Mouse (Mus musculus) heart, embryonic 15.5 days (tissue): ENCODE measurements around the gene Wnt4. TPM values are rescaled to one million over a fixed set of nuclear protein-coding genes. Genes with fewer than 3 reads are reported as not detected.

Source experiments
- ATAC-seq: fragments of 200-750 bp; cut with Nextera tagmentation; replicated peaks from 2 replicates; pipeline ENCODE4 v1.8.0; 2017; ENCODE audit warnings: low read depth, moderate TSS enrichment; ENCODE audit not compliant: insufficient number of reproducible peaks, insufficient read depth, low FRiP score
- H3K27ac ChIP-seq: fragments of 300-500 bp; sonication (generic); 2 replicates; pipeline ENCODE4 v1.5.1; 2015; ENCODE audit warnings: mild to moderate bottlenecking, inconsistent platforms
- H3K27me3 ChIP-seq: fragments of 300-500 bp; sonication (generic); 2 replicates; pipeline ENCODE4 v1.6.1; 2015; ENCODE audit warnings: inconsistent platforms
- H3K36me3 ChIP-seq: fragments of 300-500 bp; sonication (generic); 2 replicates; pipeline ENCODE4 v1.6.1; 2015; ENCODE audit warnings: mild to moderate bottlenecking, inconsistent platforms
- H3K4me1 ChIP-seq: fragments of 300-500 bp; sonication (generic); replicated peaks from 2 replicates; pipeline ENCODE4 v1.6.1; 2015; ENCODE audit warnings: inconsistent platforms
- H3K4me2 ChIP-seq: fragments of 300-500 bp; sonication (generic); 2 replicates; pipeline ENCODE4 v1.6.1; 2015; ENCODE audit warnings: inconsistent platforms, mild to moderate bottlenecking, moderate library complexity
- H3K4me3 ChIP-seq: fragments of 300-500 bp; sonication (generic); 2 replicates; pipeline ENCODE4 v1.5.1; 2015; ENCODE audit warnings: mild to moderate bottlenecking, inconsistent platforms
- H3K9ac ChIP-seq: fragments of 300-500 bp; sonication (generic); 2 replicates; pipeline ENCODE4 v1.6.1; 2015; ENCODE audit warnings: mild to moderate bottlenecking, inconsistent platforms
- H3K9me3 ChIP-seq: fragments of 300-500 bp; sonication (generic); replicated peaks from 2 replicates; pipeline ENCODE4 v1.6.1; 2016; ENCODE audit warnings: inconsistent platforms
- WGBS: fragments of 180-500 bp; shearing (Covaris S2); methylation state at CpG from one replicate; pipeline ENCODE4 v1.1.7; 2015; ENCODE audit warnings: mixed read lengths; 5-methylcytosine and 5-hydroxymethylcytosine counted together
- polyA plus RNA-seq: library from polyadenylated mRNA; unstranded; fragments of >200 nt; fragmentation: Nextera tagmentation; extraction: Ambion mirVana; gene quantifications from 2 replicates; pipeline ENCODE4 v1.2.1, GENCODE M21; 2015

The Wnt4 gene
- polyA plus RNA-seq, 1 experiment from 2014 or later: 1.7 TPM

DNA sequence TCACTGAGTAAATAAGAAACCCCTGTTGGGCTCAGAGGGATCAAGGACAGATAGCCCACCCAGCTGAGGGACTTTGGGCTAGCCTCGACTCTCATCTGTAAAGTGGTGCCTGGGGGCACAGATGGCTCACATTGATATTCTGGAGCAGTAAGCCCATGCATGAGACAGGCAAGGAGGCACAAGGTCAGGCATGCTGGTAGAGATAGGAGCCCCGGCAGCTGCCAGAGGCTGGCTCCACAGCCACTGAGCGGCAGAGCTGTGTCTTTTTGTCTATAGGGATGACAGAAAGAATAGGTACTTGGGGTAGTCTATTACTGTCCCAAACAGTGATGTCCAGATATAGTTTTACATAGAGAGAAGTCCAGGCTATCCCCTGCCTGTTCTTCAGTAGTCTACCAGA is 4.0 kb downstream of the Wnt4 start:
- Histone ChIP-seq H3K27ac (no peak overlapping the region), H3K9ac (no peak overlapping the region), H3K36me3 (no peaks in the 10 kb centered on the region), H3K4me1 (peaks cover 35% of the 10 kb centered on the region), H3K4me2 (no peak overlapping the region), H3K4me3 (no peak overlapping the region), H3K27me3 (peaks cover 86% of the 10 kb centered on the region), H3K9me3 (no peaks in the 10 kb centered on the region)
- 66% methylated on average over 3 of the region's 3 CpGs for WGBS
- no peak for ATAC-seq

DNA sequence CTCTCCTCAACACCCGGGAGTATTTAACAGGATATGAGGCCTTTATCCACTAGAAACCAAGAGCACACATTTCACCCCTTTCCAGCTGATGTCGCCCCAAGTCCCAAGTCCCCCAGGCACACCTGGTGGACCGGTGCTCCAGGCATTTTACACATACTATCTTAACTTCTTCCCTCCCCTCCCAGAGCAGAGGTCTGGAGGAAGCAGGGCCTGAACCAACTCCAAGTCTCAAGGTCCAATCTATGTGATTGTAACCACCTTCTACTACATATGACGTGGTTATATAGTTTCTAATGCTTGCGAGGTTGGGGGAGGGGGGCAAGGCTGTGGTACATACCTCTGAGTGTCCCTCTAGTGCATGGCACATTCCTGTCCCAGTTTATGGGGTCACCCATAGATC is 4.8 kb downstream of the Wnt4 start:
- Histone ChIP-seq H3K4me3 (no peak overlapping the region), H3K27me3 (peaks cover 79% of the 10 kb centered on the region), H3K36me3 (no peaks in the 10 kb centered on the region), H3K9me3 (no peaks in the 10 kb centered on the region), H3K27ac (peak overlapping the region; percentile 15; the same call in 1 of the 2 replicates), H3K9ac (no peak overlapping the region), H3K4me1 (peaks cover 30% of the 10 kb centered on the region), H3K4me2 (no peak overlapping the region)
- ATAC-seq: no peak
- WGBS: 75% methylated on average over 5 of the region's 5 CpGs

DNA sequence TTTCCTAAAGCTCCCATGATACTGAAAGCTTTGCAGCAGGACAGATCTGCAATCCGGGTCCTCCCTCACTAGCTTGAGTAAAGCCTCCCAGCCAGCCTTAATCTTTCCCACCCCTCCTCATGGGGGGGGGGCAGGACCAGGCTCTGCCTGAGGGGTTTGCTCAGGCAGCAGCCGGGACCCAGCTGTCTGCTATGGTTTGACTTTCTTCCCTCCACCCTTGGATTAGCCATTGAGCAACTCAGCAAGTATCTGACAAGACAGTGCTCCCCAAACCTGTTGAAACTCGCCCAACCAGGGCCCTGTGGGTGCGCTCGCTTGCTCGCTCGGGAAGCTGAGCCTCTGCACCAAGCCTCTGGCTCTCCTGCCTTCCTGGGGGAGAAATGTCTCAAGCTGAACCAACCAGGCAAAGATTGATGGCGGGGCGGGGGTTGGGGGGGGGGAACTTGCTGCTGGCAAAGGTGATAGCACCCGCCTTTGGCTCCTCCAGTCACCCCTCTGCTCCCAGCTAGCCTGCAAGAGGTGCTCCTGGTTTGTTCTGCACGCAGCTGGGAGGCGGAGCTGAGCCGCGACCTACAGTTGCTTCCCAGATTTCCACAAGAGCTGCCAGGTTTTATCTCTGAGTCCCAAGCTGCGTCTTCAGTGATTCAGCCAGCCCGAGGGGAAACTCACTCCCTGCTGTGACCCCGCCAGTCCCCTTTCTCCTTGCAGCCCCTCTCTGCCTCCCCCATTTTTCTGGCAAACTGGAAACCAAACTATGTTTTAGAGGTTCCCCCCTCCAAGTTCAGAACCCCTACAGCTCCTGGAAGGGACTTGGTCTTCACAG is 5.5 kb downstream of the Wnt4 start:
- H3K27me3 ChIP-seq: peaks cover 73% of the 10 kb centered on the region
- no peaks in the 10 kb centered on the region for H3K9me3 ChIP-seq
- peak overlapping the region; percentile 9; the same call in 1 of the 2 replicates for H3K4me2 ChIP-seq
- no peak overlapping the region for H3K4me3 ChIP-seq
- 0 out of 2 replicates have a peak, but pooled peaks have one; percentile 8 for ATAC-seq
- peaks cover 24% of the 10 kb centered on the region for H3K4me1 ChIP-seq
- H3K27ac ChIP-seq: peak overlapping the region; percentile 15; the same call in 1 of the 2 replicates
- 14% methylated on average over 17 of the region's 17 CpGs for WGBS
- no peaks in the 10 kb centered on the region for H3K36me3 ChIP-seq
- no peak overlapping the region; the same call in 1 of the 2 replicates for H3K9ac ChIP-seq

DNA sequence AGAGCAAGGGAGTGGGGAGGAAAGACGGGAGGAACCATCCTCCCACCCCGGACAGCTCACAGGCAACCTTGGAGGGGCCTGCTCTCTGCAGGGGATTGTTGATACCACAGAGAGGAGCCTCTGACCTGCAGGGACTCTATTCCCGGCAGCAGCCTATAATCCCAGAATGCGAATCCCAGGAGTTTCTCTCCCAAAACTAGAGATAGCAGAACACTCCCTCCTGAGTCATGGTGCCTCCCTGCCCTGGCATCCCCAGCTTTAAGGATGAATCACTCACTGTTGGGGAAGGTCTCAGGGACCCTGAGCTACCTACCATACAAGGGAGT is 6.1 kb downstream of the Wnt4 start:
- H3K9me3 ChIP-seq: no peaks in the 10 kb centered on the region
- peaks cover 18% of the 10 kb centered on the region for H3K4me1 ChIP-seq
- 0 out of 2 replicates have a peak overlapping the region, but pooled peaks have one; percentile 9 for H3K4me2 ChIP-seq
- H3K27ac ChIP-seq: no peak overlapping the region
- H3K9ac ChIP-seq: no peak overlapping the region
- ATAC-seq: no peak
- WGBS: 13% methylated on average over 4 of the region's 4 CpGs
- peaks cover 67% of the 10 kb centered on the region for H3K27me3 ChIP-seq
- H3K36me3 ChIP-seq: no peaks in the 10 kb centered on the region
- no peak overlapping the region for H3K4me3 ChIP-seq

DNA sequence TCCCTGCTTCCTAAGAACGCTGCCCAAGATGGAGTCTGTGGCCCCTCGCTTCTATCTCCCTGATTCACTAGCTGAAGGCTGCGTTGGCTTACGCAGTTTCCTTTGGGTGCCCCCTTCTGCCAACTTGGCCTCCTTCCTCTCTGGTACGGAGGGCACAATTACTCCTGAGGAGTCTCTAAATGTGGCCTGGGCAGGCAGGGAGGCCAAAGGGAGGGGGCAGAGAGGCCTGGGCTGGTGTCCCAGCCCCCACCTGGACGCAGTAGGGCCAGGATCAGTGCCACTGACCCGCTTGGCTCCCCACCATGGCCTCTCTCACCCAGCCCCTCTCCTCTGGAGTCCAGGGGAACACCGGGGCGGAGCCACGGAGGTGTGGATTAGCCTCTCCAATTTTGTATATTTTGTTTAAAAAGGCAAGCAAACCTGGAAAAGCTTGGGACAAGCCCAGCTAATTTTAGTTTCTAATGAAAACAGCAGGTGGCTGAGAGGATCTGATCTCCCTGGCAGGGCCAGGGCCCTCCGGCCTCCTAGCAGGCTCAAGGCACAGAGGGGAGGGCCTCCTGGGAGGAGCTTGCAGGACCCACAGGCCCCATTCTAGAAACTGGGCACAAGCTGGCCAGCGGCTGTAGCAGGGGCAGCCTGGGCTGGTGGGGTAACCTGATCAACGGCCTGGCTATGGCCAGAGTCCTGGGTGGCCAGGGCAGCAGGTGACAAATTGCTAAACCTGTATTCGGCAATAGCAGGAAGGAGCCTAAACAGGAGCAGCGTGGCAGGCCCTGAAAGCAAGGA is 8.8 kb downstream of the Wnt4 start:
- WGBS: 77% methylated on average over 15 of the region's 15 CpGs

DNA sequence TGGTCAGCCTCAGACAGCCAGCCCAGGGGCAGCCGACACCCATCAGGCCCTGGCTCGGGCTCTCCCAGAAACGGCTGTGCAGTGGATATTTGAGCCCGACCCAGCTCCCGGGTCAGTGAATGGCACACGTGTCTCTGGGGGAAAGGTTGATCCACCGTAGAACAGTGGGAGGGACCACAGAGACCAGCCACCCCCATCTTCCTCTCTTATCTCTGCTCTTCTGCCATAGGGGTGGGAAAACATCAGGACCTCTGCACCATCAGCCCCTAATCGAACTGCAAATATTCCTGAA is 9.3 kb downstream of the Wnt4 start:
- Histone ChIP-seq H3K4me2 (no peak overlapping the region), H3K36me3 (no peaks in the 10 kb centered on the region), H3K27ac (no peak overlapping the region), H3K4me3 (no peak overlapping the region), H3K4me1 (peaks cover 13% of the 10 kb centered on the region), H3K9ac (no peak overlapping the region), H3K27me3 (peaks cover 41% of the 10 kb centered on the region), H3K9me3 (no peaks in the 10 kb centered on the region)
- ATAC-seq: no peak
- 61% methylated on average over 8 of the region's 8 CpGs for WGBS

More for the DNA sequence above, 8.8 kb downstream of the Wnt4 start:
- peaks cover 46% of the 10 kb centered on the region for H3K27me3 ChIP-seq
- no peak overlapping the region for H3K4me3 ChIP-seq
- no peak for ATAC-seq
- no peaks in the 10 kb centered on the region for H3K36me3 ChIP-seq
- H3K27ac ChIP-seq: no peak overlapping the region
- H3K4me1 ChIP-seq: peaks cover 13% of the 10 kb centered on the region
- no peak overlapping the region for H3K4me2 ChIP-seq
- no peaks in the 10 kb centered on the region for H3K9me3 ChIP-seq
- no peak overlapping the region for H3K9ac ChIP-seq

DNA sequence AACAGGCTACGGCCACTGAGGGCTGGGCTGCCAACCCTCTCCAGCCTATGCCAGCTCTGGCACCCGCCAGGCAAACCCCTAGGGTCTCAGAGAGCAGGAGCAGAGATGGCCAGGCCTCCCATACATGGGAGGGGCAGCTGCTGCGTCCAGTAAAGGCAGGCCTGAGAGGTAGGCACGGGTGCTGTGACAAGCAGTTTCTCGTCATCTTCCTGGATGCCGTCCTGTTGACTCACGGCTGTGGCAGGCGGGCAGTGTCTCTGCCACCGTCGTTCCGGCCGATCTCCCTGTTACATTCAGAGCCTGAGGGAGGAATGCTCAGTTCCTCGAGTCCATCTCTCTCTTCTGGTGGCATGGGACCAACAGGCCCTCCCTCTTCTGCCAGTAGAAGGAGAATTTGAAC is 9.9 kb downstream of the Wnt4 start:
- Histone ChIP-seq H3K27ac (no peak overlapping the region), H3K9me3 (no peaks in the 10 kb centered on the region), H3K9ac (no peak overlapping the region), H3K4me3 (no peak overlapping the region), H3K27me3 (peaks cover 35% of the 10 kb centered on the region), H3K4me1 (peaks cover 13% of the 10 kb centered on the region), H3K4me2 (no peak overlapping the region), H3K36me3 (no peaks in the 10 kb centered on the region)
- ATAC-seq: no peak
- 68% methylated on average over 13 of the region's 13 CpGs for WGBS

DNA sequence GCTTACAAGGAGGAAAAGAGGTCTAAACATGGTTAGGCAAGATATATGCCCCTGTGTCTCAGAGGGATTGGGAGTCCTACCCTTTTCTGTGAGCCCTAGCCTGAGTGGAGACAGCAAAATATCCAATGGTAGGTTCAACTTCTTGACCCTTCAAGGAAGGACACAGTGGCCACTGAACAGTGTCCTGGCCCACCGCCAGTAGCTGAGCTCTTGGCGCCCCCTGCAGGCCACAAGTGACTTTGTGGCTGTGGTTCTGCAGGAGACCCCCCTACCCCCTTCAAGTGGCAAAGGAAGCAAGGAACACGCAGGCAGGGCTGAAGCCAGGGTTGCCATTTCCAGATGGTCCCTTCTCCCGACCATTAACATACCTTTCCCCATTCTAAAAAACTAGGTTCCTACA is 10.5 kb downstream of the Wnt4 start:
- peaks cover 7% of the 10 kb centered on the region for H3K4me1 ChIP-seq
- no peak overlapping the region for H3K9ac ChIP-seq
- peaks cover 32% of the 10 kb centered on the region for H3K27me3 ChIP-seq
- no peak for ATAC-seq
- no peak overlapping the region for H3K4me2 ChIP-seq
- H3K4me3 ChIP-seq: no peak overlapping the region
- 3% methylated on average over 4 of the region's 4 CpGs for WGBS
- H3K27ac ChIP-seq: no peak overlapping the region
- H3K36me3 ChIP-seq: no peaks in the 10 kb centered on the region
- H3K9me3 ChIP-seq: no peaks in the 10 kb centered on the region

DNA sequence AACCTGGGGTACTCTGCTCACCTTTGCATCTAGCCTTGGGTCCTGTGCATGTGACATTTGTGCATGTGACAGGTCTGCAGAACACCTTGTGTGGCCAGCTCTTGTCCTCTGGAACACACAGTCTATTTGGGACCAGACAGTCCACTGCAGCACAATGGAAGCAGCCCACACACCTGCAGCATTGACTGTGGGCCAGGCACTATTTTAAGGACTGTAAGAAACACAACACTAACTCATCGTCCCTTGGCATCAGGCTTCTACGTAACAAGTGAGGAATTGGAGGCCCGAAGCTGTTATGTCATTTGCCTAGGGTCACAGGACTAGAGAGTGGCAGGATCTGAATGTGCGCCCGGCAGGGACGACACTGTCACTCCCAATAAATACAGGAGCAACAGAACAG is 12.4 kb downstream of the Wnt4 start:
- Histone ChIP-seq H3K4me3 (no peak overlapping the region), H3K9ac (no peak overlapping the region), H3K4me1 (no peaks in the 10 kb centered on the region), H3K4me2 (no peak overlapping the region), H3K9me3 (no peaks in the 10 kb centered on the region), H3K27me3 (peaks cover 14% of the 10 kb centered on the region), H3K36me3 (no peaks in the 10 kb centered on the region), H3K27ac (no peak overlapping the region)
- ATAC-seq: no peak
- 84% methylated on average over 6 of the region's 6 CpGs for WGBS

DNA sequence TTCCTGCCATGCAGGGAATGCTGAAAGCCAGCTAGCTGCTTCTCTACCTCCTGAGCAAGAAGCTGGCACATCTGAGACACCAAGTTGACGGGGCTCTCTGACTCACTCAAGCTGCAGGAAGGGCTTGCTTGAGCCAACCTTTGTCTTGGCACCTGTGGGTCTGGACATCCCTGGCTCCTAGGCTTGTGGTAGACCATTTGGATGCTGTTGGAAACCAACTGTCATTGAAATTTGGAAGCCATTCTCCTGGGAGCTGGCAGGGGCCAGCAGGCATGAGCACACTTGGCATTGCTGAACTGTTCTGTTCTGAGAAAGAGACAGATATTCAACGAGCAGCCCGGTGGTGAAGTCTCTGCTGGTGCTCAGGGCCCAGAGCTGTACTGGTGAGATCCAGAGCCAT is 13.0 kb downstream of the Wnt4 start:
- WGBS: 79% methylated on average over 3 of the region's 3 CpGs
- no peak overlapping the region for H3K9ac ChIP-seq
- no peak overlapping the region for H3K27ac ChIP-seq
- no peaks in the 10 kb centered on the region for H3K36me3 ChIP-seq
- ATAC-seq: no peak
- no peaks in the 10 kb centered on the region for H3K9me3 ChIP-seq
- no peak overlapping the region for H3K4me3 ChIP-seq
- no peak overlapping the region for H3K4me2 ChIP-seq
- peaks cover 11% of the 10 kb centered on the region; the same call in 1 of the 2 replicates for H3K27me3 ChIP-seq
- no peaks in the 10 kb centered on the region for H3K4me1 ChIP-seq

DNA sequence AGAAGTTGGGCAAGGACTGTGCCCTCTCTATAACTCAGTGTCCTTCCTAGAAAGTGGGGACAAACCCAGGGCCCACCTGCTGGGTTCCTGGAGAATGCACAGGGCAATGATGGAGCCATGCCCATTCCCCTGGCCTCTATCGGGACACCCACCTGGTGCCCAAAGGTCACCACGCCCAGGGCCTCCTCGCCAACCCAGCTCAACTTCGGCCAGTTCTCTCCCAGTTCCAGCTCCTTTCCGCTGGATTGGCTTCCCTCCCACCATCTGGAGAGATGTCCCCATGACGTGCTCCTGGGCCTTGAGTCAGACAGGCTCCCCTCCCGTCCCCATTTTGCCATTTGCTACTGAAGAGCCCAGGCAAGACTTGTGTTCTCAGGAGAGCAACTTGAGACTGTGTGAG is 15.3 kb downstream of the Wnt4 start:
- Histone ChIP-seq H3K4me1 (no peaks in the 10 kb centered on the region), H3K27me3 (peaks cover 9% of the 10 kb centered on the region; the same call in 1 of the 2 replicates), H3K9me3 (no peaks in the 10 kb centered on the region), H3K27ac (no peak overlapping the region), H3K36me3 (no peaks in the 10 kb centered on the region), H3K9ac (no peak overlapping the region), H3K4me2 (no peak overlapping the region), H3K4me3 (no peak overlapping the region)
- 81% methylated on average over 7 of the region's 7 CpGs for WGBS
- no peak for ATAC-seq
